Mouse (Mus musculus) megakaryocyte, embryonic 14.5 days (primary cell): Measurements from ENCODE around the gene Mms22l. TPM values are rescaled to one million over a fixed set of nuclear protein-coding genes. Genes with fewer than 3 reads are reported as not detected.

Source experiments
- H3K27me3 ChIP-seq: replicated peaks from 2 replicates; pipeline ENCODE3; 2012; ENCODE audit warnings: inconsistent platforms
- H3K36me3 ChIP-seq: replicated peaks from 2 replicates; pipeline ENCODE3; 2012; ENCODE audit warnings: low read length, inconsistent platforms, mixed read lengths
- H3K4me1 ChIP-seq: 2 replicates; pipeline ENCODE4 v1.6.1; 2012; ENCODE audit warnings: inconsistent platforms
- H3K4me3 ChIP-seq: replicated peaks from 2 replicates; pipeline ENCODE3; 2012; ENCODE audit warnings: moderate library complexity, mild to moderate bottlenecking, inconsistent platforms
- H3K9me3 ChIP-seq: 2 replicates; pipeline ENCODE4 v1.6.1; 2012; ENCODE audit warnings: inconsistent platforms
- FLI1 ChIP-seq: IDR thresholded peaks from 2 replicates; pipeline ENCODE4 v1.6.1; 2012; ENCODE audit warnings: low read length, inconsistent platforms, mixed read lengths
- GATA1 ChIP-seq: IDR thresholded peaks from 3 replicates; pipeline ENCODE4 v1.6.1; 2012; ENCODE audit warnings: mixed read lengths, low read length, inconsistent platforms, borderline replicate concordance
- polyA plus RNA-seq: library from polyadenylated mRNA; stranded (reverse); fragments of >175 nt; gene quantifications from 2 replicates; pipeline ENCODE4 v1.2.3, GENCODE M21; 2012; ENCODE audit warnings: low replicate concordance; ENCODE audit not compliant: insufficient read depth

The Mms22l gene
- polyA plus RNA-seq, 1 experiment = 36.4 TPM

- Histone ChIP-seq H3K9me3 (no peaks in the 10 kb centered on the region), H3K4me3 (no peak overlapping the region), H3K4me1 (no peaks in the 10 kb centered on the region), H3K36me3 (peaks cover 16% of the 10 kb centered on the region), H3K27me3 (no peaks in the 10 kb centered on the region)
- TF ChIP-seq FLI1 (no peak), GATA1 (no peak)
Measured at GRCm38 (mm10) chr4:24609564-24609963, 113.3 kb downstream of the Mms22l start.

- peaks cover 8% of the 10 kb centered on the region for H3K36me3 ChIP-seq
- H3K4me1 ChIP-seq = no peaks in the 10 kb centered on the region
- no peaks in the 10 kb centered on the region for H3K9me3 ChIP-seq
- no peaks in the 10 kb centered on the region for H3K27me3 ChIP-seq
- TF ChIP-seq GATA1 (no peak), FLI1 (no peak)
- H3K4me3 ChIP-seq = no peak overlapping the region
Measured at GRCm38 (mm10) chr4:24620005-24620404, 123.8 kb downstream of the Mms22l start.

- TF ChIP-seq GATA1 (no peak), FLI1 (no peak)
- no peaks in the 10 kb centered on the region for H3K27me3 ChIP-seq
- no peak overlapping the region for H3K4me3 ChIP-seq
- H3K4me1 ChIP-seq = no peaks in the 10 kb centered on the region
- H3K9me3 ChIP-seq = no peaks in the 10 kb centered on the region
- H3K36me3 ChIP-seq = peaks cover 8% of the 10 kb centered on the region
Measured at GRCm38 (mm10) chr4:24620440-24620839, 124.2 kb downstream of the Mms22l start.

GRCm38 (mm10) chr4:24621422-24622187 lies 125.4 kb downstream of the Mms22l start:
- Histone ChIP-seq H3K36me3 (peaks cover 8% of the 10 kb centered on the region), H3K27me3 (no peaks in the 10 kb centered on the region), H3K4me1 (no peaks in the 10 kb centered on the region), H3K9me3 (no peaks in the 10 kb centered on the region), H3K4me3 (no peak overlapping the region)
- TF ChIP-seq GATA1 (no peak), FLI1 (no peak)

GRCm38 (mm10) chr4:24625951-24626584 lies 129.8 kb downstream of the Mms22l start:
- Histone ChIP-seq H3K36me3 (no peaks in the 10 kb centered on the region), H3K4me1 (no peaks in the 10 kb centered on the region), H3K4me3 (no peak overlapping the region), H3K27me3 (no peaks in the 10 kb centered on the region), H3K9me3 (no peaks in the 10 kb centered on the region)
- no peak for TF ChIP-seq GATA1
- TF ChIP-seq FLI1 = no peak

- TF ChIP-seq GATA1 (no peak), FLI1 (no peak)
- H3K27me3 ChIP-seq = no peaks in the 10 kb centered on the region
Measured at GRCm38 (mm10) chr4:24626686-24627085, 130.4 kb downstream of the Mms22l start.

GRCm38 (mm10) chr4:24627871-24628270 lies 131.6 kb downstream of the Mms22l start:
- Histone ChIP-seq H3K4me1 (no peaks in the 10 kb centered on the region), H3K9me3 (no peaks in the 10 kb centered on the region), H3K4me3 (no peak overlapping the region), H3K27me3 (no peaks in the 10 kb centered on the region), H3K36me3 (no peaks in the 10 kb centered on the region)
- TF ChIP-seq GATA1 (no peak), FLI1 (no peak)

More at GRCm38 (mm10) chr4:24626686-24627085, 130.4 kb downstream of the Mms22l start:
- H3K9me3 ChIP-seq = no peaks in the 10 kb centered on the region
- H3K4me1 ChIP-seq = no peaks in the 10 kb centered on the region
- no peak overlapping the region for H3K4me3 ChIP-seq
- H3K36me3 ChIP-seq = no peaks in the 10 kb centered on the region

- no peaks in the 10 kb centered on the region for H3K27me3 ChIP-seq
- TF ChIP-seq GATA1 (no peak), FLI1 (no peak)
- H3K36me3 ChIP-seq = no peaks in the 10 kb centered on the region
- no peaks in the 10 kb centered on the region for H3K4me1 ChIP-seq
- no peak overlapping the region for H3K4me3 ChIP-seq
- H3K9me3 ChIP-seq = no peaks in the 10 kb centered on the region
Measured at GRCm38 (mm10) chr4:24630430-24630829, 134.2 kb downstream of the Mms22l start.

GRCm38 (mm10) chr4:24631177-24631911 lies 135.1 kb downstream of the Mms22l start:
- Histone ChIP-seq H3K9me3 (no peaks in the 10 kb centered on the region), H3K4me1 (no peaks in the 10 kb centered on the region), H3K27me3 (no peaks in the 10 kb centered on the region), H3K36me3 (no peaks in the 10 kb centered on the region), H3K4me3 (no peak overlapping the region)
- TF ChIP-seq FLI1 (no peak), GATA1 (no peak)
